Mouse (Mus musculus) splenic B cell, adult 2 months (primary cell): ENCODE results near the gene Gm1113.

Experiments
- DNase-seq: peaks from one replicate; pipeline ENCODE4 v3.0.0-alpha.2; 2011; ENCODE audit warnings: low read depth, low spot score
- H3K27me3 ChIP-seq: 2 replicates; pipeline ENCODE4 v1.6.1; 2012; ENCODE audit warnings: mild to moderate bottlenecking, low read length, moderate library complexity, mixed read lengths; ENCODE audit not compliant: control insufficient read depth, poor library complexity, insufficient read depth, severe bottlenecking
- H3K36me3 ChIP-seq: 2 replicates; pipeline ENCODE4 v1.6.1; 2012; ENCODE audit warnings: mild to moderate bottlenecking, low read length, moderate library complexity, mixed read lengths; ENCODE audit not compliant: control insufficient read depth, poor library complexity, insufficient read depth, severe bottlenecking

Gene Gm1113

DNA sequence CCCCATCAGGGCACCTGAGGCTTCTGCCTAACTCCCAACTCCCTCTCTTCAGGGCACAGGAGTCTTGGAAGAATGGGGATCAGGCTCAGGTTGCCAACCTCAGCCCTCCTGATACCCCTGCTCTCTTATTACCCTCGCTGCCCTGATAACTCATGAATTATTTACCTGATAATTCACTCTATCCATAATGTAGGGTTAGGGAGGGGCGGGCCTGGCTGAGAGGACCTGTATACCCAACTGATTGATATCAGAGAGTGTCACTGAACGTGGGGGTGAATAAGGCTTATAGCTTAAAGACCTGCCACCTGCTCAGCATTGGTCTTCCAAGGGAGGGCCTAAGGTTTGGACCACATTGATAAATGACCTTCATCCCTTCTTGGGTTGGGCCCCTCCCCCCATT lies at the start of gene Gm1113:
Gene Gm1113, minus strand, starts transcription at position 101 of the 400 bp plus-strand sequence.
- no peak for DNase-seq
- Histone ChIP-seq H3K36me3 (no peaks in the 10 kb centered on the region), H3K27me3 (no peaks in the 10 kb centered on the region)

- DNase-seq: no peak
- Histone ChIP-seq H3K27me3 (no peaks in the 10 kb centered on the region), H3K36me3 (peaks cover 11% of the 10 kb centered on the region)
Observed at GRCm38 (mm10) chr9:35564536-35565240, 46.6 kb upstream of the Gm1113 start.

- H3K27me3 ChIP-seq: no peaks in the 10 kb centered on the region
- peaks cover 11% of the 10 kb centered on the region for H3K36me3 ChIP-seq
- no peak for DNase-seq
Observed at GRCm38 (mm10) chr9:35561583-35561982, 43.5 kb upstream of the Gm1113 start.

- no peak for DNase-seq
- H3K27me3 ChIP-seq: no peaks in the 10 kb centered on the region
- peaks cover 11% of the 10 kb centered on the region for H3K36me3 ChIP-seq
Observed at GRCm38 (mm10) chr9:35561076-35561475, 43.0 kb upstream of the Gm1113 start.

GRCm38 (mm10) chr9:35559009-35559890 lies 41.2 kb upstream of the Gm1113 start:
- Histone ChIP-seq H3K36me3 (0 out of 2 replicates have a peak, but pooled peaks cover 3% of the 10 kb centered on the region), H3K27me3 (no peaks in the 10 kb centered on the region; the same call in 1 of the 2 replicates)
- peak; percentile 89 for DNase-seq

DNA sequence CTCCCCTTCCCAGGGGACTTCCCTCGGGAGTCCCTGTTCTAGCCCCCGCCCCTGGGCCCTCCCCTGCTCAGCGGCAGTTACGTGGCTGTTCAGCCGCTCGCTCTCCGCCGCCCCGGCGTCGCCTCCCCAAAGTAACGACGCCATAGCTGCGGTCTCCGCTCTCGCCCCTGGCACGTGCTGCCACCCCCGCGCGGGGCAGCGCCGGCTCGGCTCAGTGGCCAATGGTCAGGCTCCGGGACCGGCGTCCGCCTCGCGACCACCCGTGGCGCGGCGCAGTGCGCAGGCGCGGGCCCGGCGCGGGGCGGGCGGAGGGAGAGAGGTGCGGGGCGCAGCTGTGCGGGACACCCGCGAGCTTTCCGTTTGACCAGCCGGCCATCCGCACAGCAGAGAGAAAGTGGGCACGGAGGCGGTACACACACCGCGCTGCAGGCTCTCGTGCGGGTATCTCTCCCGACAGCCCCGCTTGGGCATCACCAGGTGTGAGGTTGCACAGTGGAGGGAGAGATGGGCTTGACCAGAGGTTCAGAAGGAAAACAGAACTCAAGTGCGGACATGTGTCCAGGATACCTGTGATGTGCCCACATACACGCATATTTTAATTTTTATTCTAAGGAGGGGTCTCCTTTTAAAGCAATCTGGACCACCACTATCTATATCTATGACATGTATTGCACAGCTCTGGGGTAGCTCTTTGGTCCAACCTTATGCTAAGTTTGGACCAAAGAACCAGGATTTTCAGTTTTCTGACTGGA lies 40.4 kb upstream of the Gm1113 start, which contains the start of the genes Ddx25 and Pus3:
Gene Ddx25, minus strand, starts transcription at position 272 of the 752 bp plus-strand sequence.
Gene Pus3, plus strand, starts transcription at position 339 of the 752 bp plus-strand sequence.
- 0 out of 2 replicates have a peak, but pooled peaks cover 3% of the 10 kb centered on the region for H3K36me3 ChIP-seq
- H3K27me3 ChIP-seq: no peaks in the 10 kb centered on the region; the same call in 1 of the 2 replicates
- peak; percentile 44 for DNase-seq

- no peak for DNase-seq
- Histone ChIP-seq H3K27me3 (no peaks in the 10 kb centered on the region; the same call in none of the 2 replicates), H3K36me3 (0 out of 2 replicates have a peak, but pooled peaks cover under 1% of the 10 kb centered on the region)
Observed at GRCm38 (mm10) chr9:35556494-35557102, 38.5 kb upstream of the Gm1113 start.

GRCm38 (mm10) chr9:35548455-35548854 lies 30.4 kb upstream of the Gm1113 start:
- no peaks in the 10 kb centered on the region; the same call in 1 of the 2 replicates for H3K27me3 ChIP-seq
- no peak for DNase-seq
- no peaks in the 10 kb centered on the region; the same call in 1 of the 2 replicates for H3K36me3 ChIP-seq

- peak; percentile 82 for DNase-seq
- Histone ChIP-seq H3K36me3 (no peaks in the 10 kb centered on the region; the same call in 1 of the 2 replicates), H3K27me3 (no peaks in the 10 kb centered on the region)
Observed at GRCm38 (mm10) chr9:35546745-35547144, 28.7 kb upstream of the Gm1113 start.

DNA sequence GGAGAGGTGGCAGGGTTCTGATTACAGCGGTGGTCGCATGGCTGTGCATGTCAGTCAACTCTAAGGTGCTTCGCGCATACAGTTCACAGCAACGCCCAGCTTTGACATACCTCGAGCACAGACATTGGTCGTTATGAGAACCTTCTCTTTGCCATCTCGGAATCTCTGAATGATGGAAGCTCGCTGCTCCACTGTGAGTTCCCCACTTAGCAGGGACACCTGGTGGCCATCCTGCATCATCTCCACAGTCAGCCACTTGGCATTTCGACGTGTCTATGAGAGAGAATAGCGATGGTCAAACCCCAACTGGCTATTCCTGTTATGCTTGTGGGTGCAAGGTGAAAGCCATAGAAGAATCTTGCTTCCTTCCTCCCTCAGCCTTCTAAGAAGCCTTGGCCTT lies 27.6 kb upstream of the Gm1113 start:
- no peak for DNase-seq
- Histone ChIP-seq H3K36me3 (no peaks in the 10 kb centered on the region; the same call in 1 of the 2 replicates), H3K27me3 (no peaks in the 10 kb centered on the region)

DNA sequence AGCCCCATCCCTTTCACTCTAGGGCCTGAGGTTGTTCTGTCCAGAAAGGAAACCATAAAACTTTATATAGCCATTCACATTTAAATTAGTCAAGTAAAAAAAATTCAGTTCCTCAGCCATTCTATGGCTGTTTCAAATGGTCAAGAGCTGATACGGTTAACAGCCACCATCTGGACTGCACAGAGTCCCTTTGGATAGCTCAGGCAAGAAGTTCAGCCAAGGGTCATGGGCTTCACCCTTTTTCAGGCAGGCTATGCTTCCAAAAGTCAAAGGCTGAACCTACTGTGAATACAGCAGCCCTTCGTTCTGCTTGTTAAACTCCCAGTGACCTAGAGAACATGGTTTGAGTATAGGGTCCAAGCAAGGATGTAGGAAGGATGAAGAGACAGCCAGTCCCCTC lies 26.6 kb upstream of the Gm1113 start:
- Histone ChIP-seq H3K27me3 (no peaks in the 10 kb centered on the region), H3K36me3 (no peaks in the 10 kb centered on the region; the same call in 1 of the 2 replicates)
- no peak for DNase-seq

GRCm38 (mm10) chr9:35543099-35543860 lies 25.2 kb upstream of the Gm1113 start:
- no peak for DNase-seq
- Histone ChIP-seq H3K36me3 (no peaks in the 10 kb centered on the region; the same call in 1 of the 2 replicates), H3K27me3 (no peaks in the 10 kb centered on the region)

DNA sequence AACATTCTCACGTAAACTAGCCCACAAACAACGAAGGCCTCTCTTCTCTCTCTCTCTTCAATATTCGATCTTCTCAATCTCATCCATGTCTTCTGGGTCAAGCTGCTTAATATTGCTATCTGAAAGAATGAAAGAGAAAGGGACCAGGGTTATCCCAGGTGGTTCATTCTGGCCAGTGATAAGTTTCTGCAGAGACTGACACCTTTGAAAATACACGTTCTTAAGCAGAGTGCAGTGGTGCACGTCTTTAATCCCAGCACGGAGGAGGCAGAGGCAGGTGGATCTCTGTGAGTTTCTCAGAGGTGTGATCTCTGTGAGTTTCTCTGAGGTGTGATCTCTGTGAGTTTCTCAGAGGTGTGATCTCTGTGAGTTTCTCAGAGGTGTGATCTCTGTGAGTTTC lies 23.9 kb upstream of the Gm1113 start:
- Histone ChIP-seq H3K27me3 (no peaks in the 10 kb centered on the region), H3K36me3 (no peaks in the 10 kb centered on the region; the same call in 1 of the 2 replicates)
- no peak for DNase-seq
